Mouse (Mus musculus): Measurements from ENCODE around the gene Heatr5a.

Heatr5a gene

DNA sequence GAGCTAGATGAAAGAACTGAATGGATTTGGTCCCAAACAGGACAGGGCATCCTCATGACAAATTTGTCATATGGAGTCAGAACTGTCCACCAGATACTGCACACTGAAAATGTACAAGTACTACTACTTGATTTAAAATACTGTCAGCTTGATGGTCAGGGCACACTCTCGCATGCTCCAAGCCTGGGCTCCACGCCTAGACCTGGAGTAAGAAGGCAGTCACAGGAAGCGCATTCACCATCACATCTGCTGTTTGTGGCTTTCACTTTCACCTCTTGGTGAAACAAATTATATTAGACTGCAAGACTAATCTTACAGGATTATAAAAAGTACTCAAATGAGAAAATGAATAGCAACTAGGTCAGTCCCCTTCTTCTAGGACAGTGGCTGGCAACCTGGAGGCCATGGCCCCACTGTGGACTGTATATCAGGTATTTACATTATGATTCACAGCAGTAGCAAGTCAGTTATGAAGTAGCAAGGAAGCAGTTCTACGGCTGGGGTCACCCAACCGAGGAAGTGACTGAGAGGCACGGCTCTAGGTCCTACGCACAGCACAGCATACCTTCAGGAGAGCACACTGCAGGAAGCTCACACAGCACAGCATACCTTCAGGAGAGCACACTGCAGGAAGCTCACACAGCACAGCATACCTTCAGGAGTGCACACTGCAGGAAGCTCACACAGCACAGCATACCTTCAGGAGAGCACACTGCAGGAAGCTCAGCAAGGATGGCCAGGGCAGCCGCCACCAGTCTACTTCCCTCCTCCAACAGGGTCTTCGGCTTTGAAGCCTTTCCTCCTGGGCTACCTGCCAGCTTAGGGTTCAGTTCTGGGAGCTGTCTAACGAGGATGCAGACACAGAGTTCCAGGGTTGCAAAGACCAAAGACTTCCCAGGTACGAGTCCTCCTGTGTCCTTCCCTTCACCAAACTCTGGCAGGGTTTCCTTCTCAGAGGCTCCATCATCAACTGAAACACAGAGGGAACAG lies 83.5 kb downstream of the Heatr5a start:
- in situ Hi-C loops (cut with MboI; ENCODE audit: low sequenced_read_pairs), result no loop called here

DNA sequence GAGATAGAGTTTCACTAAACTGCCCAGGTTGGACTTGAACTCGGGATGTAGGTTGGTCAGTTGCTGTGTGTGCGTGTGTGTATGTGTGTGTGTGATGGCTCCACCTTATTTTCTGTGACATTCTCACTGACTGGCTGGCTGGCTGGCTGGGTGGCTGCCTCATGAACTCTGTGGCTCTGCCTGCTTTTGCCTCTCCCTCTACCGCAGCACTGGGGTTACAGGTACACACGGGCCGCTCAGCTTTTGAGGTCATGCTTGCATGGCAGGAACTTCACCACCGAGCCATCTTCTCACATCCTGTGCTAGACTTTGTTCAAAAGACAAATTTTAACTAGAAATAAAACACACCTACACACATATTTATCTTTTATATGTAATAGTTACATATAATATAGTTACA lies 84.8 kb downstream of the Heatr5a start:
- in situ Hi-C loops (cut with MboI; ENCODE audit: low sequenced_read_pairs), result no loop called here

DNA sequence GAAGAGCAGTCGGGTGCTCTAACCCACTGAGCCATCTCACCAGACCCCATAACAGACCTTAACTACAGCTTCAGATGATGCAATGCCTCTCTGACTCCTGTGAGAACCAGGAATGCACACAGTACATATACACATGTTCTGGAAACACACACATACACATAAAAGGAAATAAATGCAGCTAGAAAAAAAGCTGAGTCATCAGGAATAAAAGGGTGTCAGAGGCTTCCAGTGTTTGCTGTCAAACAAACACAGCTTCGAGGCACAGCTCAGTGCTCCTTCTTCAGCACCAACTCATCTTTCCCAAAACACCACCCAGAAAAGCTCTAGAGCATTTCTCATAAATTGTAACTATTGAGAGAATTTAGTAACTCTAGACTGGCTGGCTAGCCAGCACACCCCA lies 86.3 kb downstream of the Heatr5a start:
- in situ Hi-C loops (cut with MboI; ENCODE audit: low sequenced_read_pairs), result no loop called here

DNA sequence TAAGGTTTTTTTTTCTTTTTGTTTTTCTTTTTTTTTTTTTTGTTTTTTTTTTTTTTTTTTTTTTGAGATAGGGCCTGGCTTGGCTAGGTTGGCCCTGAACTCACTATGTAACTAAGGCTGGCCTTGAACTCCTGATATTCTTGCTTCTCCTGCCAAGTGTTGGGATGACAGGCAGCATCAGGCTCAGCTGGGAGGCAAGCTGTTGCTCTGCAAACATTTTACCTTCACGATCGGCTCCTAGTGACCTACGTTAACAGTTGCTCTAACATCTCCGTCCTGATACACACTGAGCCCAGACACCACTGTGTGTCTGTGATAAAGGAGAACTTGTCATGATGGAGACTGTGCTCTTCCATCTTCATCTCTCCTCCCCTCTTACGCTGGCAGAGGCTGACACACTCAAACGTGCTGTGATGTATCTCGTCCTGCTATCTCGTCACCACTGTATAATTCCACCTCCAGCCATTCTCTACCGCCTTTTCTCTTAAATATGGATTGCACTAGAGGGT lies 87.8 kb downstream of the Heatr5a start:
- in situ Hi-C loops (cut with MboI; ENCODE audit: low sequenced_read_pairs), result no loop called here

DNA sequence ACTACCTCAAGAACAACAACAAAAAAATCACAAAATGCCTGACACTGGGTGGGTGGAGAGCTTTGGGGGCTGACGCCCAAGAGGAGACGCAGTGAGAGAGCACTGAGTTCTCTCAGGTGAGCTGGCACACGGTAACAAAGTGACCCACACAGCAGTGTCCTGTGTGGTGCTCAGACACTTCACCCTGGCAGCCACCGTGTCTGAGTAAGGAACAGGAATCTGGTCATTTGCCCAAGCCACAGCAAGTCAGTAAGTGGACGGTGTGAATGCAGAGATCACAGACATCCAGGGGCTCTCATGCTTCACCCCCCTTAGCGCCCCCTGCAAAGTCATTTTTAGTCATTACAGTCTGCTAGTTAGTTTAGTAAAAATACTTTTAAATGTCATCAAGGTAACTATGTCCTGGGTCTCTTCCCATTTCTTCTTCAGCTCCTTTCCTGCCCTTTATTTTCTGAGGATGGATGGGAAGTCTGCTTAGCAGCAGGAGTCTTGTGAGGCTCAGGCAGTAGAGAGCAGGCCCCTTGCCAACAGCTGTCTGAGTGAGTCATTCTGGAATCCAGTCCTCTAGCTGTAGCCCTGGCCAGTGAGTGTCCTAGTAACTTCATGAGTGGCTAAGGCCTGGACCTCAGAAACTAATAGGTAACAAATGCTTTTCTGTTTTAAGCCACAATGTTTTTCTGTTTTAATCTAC lies 88.4 kb downstream of the Heatr5a start:
- in situ Hi-C loops (cut with MboI; ENCODE audit: low sequenced_read_pairs), result no loop called here

DNA sequence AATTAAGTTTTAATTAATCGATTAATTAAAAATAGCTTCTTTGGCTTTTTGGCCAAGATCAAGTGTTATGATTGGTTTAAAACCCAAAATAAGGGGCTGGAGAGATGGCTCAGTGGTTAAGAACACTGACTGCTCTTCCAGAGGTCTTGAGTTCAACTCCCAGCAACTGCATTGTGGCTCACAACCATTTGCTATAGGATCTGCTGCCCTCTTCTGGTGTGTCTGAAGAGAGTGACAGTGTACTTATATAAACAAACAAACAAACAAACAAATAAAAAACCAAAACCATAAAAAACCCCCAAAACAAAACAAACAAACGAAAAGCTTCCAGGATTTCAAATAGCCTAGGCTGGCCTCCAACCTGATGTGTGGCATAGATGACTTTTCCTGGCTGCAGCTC lies 89.3 kb downstream of the Heatr5a start:
- in situ Hi-C loops (cut with MboI; ENCODE audit: low sequenced_read_pairs), result no loop called here

DNA sequence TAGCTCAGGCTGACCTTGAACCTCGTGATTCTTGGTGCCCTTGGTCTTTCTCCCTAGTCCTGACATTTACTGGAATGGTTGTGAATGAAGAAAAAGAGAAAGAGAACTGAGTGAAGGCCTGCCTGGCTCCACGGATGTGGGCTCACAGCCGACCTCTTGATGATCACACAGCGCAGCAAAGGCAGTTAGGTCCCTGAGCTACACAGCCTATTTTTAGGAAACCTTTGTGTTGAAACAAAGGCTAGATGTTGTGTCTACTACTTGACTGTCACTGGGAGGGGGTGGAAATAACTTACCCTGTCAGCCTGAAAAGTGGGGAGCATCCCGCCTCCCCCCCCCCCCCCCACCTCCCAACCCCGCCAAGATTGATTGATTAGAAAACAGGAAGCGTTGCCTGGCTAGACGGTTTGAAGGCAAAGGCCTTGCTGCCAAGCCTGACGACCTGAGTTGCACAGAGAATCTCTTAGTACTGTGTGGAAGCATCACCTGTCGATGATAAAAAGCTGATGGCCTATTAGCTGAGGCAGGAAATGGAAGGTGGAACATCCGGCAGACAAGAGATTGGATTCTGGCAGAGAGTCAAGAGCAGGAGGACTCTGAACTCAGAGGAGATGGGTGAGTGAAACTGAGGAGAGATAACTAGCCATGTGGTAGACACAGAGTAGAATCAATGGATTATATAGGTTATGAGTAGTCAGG lies 99.5 kb downstream of the Heatr5a start:
- in situ Hi-C loops (cut with MboI; ENCODE audit: low sequenced_read_pairs), result no loop called here

DNA sequence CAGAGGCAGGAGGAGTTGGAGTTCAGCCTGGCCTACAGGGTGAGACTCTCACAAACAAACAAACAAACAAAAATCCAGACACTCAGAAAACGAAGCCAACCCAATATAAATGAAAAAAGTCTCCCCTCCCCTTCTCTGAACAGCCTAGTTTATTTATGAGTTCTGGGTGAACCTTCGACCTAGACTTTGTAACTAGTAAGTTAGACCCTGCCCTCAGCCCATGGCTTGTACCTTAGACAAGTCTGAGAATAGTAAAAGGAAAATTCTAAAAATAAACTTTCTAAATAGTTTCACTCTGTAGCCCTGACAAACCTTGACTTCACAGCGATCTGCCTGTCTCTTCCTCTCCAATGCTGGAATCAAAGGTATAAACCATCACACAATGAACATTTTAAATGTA lies 101.6 kb downstream of the Heatr5a start:
- in situ Hi-C loops (cut with MboI; ENCODE audit: low sequenced_read_pairs), result no loop called here

DNA sequence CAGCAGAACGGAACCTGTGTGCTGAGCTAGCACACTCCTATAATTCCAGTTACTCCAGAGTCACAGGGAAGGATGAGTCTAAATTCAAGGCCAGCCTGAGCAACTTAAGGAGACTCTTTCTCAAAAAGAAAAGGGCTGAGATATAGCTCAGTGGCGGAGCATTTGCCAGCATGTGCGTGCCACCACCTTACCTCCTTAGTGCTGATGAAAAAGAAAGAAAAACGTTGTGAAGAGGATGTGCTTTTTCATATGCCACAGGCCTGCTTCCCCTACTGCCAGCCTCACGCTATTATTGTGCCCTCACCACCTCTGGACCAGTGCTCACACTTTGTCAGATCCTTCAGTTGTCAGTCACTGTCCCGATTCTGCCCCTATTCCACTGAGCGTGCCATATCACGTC lies 104.0 kb downstream of the Heatr5a start:
- in situ Hi-C loops (cut with MboI; ENCODE audit: low sequenced_read_pairs), result no loop called here

DNA sequence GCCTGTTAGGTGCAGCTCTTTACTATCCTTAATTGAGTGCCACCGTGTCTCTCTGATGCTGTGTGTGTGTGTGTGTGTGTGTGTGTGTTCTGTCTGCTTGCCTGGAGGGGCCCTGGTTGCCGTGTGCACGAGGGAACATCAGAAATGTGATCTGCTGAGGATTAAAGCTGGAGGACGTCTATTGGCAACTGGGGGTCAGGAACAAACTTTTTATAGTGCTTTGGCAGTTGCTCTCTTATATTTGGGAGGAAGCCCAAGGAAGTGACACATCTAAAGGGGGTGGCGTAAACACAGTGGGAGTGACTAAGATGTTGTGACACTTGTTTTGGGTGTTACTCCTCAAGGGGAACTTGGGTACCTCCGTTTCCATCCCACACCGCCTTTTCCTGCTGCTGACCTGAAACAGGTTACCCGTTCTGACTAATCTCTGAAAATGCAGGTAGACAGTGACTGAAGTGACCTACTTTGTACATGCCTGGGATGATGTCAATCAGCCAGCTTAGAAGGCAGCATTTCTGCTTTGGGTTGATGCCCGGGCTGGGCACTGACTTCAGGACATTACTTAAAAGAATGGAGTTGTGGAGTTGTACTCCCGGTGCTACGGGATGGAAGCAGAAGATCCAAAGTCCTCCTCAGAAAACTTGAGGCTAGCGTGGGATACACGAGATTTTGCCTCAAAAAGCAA lies 104.8 kb downstream of the Heatr5a start:
- in situ Hi-C loops (cut with MboI; ENCODE audit: low sequenced_read_pairs), result no loop called here

DNA sequence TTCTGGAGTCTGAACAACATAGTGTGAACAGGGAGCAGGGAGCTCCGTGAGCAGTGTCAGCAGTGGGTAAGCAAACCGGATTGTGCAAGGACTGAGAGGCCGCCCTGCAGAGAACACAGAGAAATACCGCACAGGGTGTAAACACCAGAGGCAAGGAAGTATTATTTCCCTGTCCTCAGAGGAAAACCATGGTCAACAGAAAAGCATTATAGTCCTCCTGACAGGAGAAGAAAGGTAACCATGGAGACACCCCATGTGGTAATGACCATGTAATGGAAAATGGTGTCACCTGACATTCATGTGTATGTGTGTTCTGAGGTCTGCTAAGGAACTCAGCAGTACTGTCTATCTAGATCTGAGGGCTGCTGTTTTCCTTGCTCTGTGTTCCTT lies 105.3 kb downstream of the Heatr5a start:
- in situ Hi-C loops (cut with MboI; ENCODE audit: low sequenced_read_pairs), result no loop called here

DNA sequence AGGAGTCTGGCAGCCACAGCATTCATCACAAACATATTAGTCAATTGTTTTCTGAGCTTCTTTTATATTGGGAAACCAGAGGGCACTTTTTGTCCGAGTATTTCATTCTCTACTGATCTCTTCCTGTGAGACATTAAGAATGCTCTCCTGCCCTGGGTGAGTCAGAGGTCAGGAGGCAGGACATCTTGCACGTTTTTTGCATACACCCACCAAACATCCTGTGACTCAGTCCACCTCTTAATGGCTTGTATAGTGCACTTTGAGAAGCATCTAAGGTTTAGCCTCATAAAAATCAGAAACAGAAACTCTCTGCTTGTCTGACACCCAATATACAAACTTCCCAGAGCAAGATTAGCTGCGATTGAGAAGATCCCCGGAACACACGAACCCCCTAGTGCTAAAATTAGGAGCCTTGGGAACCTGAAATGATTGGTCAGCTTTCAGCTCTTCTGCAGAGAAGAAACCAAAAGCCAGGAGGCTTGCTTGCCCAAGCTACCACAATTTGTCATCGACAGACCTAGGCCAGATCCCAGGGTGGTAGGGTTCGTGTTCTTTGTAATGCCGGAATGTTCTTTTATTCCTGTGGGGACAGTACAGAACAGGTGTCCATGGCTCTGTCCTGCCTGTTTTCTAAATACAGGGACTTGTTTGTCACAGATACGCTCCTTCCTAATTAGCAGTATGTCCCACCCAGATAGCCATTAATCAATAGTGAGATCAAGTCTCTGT lies 105.9 kb downstream of the Heatr5a start:
- in situ Hi-C loops (cut with MboI; ENCODE audit: low sequenced_read_pairs), result no loop called here

DNA sequence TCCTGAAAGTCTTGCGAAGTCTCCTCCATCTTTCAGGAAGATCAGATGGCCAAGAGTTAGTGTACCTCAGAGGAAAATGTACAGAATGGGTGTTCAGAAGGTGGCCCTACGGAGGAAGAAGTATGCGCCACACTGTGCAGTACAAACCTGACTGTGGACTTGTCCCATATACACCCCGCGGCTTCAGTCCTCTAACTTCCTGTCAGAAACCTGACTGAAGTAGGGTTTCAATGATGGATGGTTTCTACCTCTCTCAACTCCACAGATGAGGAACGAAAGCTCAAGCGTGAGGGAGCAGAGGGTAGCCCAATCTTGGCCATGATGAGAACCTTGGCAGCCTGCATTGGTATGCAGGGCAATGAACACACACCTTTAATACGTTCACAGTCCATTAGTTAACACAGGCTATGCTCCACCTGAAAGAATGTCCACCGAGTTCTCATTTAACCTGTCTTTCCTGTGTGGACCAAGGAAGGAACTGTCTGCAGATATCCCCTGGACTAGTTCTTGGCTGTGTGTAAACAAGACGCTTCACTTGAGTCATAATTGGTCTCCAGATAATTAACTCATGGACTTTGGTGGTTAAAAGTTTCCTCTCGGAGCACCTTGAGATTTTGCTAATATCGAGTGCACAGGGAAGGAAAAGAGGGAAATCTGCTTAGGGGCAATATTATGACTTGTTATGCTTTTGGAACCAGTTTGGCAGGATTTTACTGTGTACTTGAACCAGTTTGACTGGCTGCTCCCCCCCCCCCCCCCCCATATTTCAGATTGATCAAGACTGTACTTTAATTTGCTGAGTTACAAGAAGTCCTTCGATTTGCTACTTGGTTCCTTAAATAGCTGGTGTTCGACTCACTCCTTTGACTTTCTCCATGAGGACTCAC lies 107.8 kb downstream of the Heatr5a start:
- in situ Hi-C loops (cut with MboI; ENCODE audit: low sequenced_read_pairs), result no loop called here

DNA sequence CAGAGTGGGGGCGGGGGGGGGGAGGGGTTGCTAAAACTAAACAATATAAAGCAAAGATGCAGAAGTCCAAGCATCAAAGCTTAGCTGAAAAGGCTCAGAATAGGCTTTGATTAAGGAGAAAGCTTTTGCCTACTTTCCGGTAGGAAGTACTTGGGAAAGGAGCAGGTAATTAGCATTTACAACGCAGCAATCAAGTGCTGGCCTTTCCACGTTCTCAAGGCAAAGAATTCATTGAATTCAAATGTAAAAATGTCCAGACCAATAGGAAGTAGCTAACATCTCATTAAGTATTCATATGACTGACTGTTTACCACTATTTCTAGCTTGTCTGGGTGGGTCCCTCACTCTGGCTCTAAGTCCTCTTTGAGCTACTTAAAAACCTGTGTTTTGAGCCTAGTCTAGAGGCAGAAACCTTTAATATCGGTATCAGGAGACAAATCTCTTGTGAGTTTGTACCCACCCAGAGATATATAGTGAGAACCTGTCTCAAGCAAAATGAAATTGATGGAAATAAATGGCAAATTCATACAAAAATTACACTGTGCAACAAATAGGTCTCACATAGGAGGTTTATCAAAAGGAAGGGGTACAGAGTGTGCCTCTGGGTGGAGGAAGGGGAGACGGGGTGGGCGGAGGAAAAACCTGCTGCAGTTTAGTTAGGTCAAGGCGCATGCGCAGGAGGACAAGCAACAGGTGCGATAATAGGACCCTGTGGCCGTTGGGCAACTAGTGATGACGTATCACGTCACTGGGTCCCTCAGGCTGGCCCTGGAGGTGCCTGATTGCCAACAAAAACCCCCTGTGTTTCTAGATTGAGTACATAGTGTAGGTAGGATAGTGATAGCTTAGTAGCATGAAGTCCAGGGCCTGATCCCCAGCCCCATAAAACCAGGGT lies 112.7 kb downstream of the Heatr5a start:
- in situ Hi-C loops (cut with MboI; ENCODE audit: low sequenced_read_pairs), result no loop called here

DNA sequence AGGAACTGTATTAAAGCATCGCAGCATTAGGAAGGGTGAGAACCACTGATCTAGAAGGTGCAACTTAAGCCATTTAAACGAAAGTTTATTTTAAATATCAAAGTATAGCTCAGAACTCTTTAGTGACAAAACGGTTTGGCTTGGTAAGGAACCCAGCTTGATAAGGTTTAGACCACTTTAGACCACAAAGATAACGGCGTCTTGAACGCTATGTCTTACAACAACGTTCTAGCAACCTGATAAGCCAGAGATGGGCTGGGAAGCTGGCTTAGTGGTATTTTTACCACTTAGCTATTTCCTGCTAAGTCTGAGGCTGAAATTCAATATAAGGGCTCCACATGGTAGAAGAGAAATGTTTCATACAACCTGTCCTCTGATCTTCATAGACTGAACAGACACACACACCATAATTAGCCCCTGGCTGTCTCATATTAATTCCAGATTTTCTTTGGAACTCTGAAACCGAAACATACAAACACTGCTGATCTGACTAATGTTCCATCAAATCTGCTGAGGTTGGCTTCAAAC lies 114.3 kb downstream of the Heatr5a start:
- in situ Hi-C loops (cut with MboI; ENCODE audit: low sequenced_read_pairs), result no loop called here

DNA sequence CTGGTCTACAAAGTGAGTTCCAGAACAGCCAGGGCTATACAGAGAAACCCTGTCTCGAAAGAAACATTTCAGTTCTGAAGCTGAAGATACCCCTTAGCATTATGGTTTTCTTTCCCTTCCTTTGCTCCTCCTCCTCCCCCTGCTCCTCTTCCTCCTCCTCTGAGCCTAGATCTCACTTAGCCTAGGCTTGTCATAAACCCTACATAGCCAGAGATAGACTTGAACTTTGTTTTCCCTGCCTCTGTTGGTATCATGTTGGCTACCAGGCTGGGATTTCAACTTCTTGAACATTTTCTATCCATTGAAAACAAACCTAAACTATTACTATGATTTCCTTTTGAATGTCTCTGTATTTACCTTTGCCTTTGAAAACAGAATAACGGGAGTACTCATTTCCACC lies 115.2 kb downstream of the Heatr5a start:
- in situ Hi-C loops (cut with MboI; ENCODE audit: low sequenced_read_pairs), result no loop called here

DNA sequence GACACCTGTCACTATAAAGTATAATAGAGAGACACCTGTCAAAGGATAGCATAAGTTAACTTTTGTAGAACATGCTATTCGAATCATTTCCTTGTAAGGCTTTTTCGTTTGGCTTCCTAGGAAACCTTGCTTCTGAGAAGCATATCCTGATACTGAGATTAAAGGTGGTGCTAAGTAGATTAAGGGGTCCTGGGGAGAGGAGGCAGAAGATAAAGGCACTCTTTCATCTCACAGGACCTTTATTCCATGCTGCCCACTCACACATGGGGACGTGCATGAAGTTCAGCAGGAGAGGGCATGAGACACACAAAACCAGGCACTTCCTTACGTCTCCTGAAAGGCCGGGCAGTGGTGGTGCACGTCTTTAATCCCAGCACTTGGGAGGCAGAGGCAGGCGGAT lies 115.7 kb downstream of the Heatr5a start:
- in situ Hi-C loops (cut with MboI; ENCODE audit: low sequenced_read_pairs), result no loop called here

DNA sequence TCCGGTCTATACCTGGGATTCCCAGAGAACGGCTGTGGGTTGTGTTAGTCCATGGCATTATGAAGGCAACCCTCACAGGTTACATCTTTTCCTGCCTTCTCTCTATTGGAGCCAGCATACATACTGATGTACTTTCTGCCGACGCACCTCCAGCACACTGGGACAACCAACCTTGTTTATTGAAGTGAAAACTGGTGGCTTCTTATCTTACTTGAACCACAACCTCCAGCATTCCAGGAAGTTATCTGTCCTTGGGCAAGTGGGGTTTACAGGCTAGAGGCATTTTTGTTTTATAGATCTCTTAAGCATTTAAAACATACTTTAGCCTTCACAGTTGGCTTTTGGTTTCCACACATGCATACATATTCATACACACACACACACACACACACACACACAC lies 119.5 kb downstream of the Heatr5a start:
- in situ Hi-C loops (cut with MboI; ENCODE audit: low sequenced_read_pairs), result no loop called here

All from CH12F3 (cell line).